Mouse (Mus musculus): ENCODE measurements around the gene Npr2.

Gene Npr2

DNA sequence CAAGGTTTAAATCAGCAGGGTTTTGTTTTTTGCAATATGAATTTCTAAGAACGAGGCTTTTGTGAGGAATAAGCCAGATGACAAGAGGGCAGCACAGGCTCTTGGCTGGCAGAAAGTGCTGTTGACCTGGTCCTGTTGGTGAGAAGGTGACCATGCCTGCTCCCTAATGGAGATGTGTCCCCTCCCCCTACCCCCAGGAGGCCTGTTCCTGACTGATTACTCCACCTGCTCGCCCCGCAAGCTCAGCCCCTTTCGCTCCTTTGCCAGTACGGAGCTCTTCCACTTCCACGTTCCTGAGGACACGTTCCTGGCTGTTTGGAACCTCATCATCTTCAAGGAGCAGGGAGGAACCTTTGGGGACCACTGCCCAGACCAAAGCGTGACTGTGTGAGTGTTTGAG lies 42.0 kb downstream of the Npr2 start:
- DNase-seq: no peak

DNA sequence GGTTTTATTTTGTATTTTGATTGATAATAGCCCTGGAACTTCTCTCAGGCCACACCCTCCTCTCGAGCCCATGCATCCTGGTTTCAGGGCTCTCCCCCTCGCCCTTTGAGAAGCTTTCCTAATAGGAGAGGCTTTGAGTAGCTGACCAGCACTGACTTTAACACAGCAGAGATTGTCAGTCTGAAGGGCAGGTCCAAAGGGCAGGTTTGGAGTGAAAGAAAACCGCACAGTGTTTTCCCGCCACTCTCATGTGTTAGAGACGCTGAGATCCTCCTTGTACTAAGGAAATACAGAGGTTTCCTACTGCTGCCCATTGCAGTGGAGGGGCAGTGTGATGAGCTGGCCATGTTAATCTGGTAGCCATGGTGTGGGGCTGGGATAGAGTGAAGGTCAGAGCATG lies 43.2 kb downstream of the Npr2 start:
- no peak for DNase-seq

DNA sequence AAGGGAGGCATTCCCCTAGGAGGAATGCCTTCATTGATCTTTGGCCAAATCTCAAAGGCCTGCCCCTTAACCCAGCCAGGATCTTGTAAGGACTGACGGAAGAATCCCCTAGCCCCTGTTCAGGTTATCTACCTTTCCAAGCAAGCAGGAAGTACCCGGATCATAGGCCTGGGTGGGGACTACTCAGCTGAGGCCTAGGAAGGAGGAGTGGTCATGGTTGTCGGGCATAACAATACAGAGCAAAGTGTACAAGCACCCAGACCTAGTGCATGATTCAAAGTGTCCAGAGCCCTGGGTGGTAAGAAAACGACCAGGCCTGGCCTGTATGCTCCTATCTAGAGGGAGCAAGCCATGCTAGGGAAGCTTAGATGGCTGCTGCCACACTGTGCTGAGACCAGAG lies 43.9 kb downstream of the Npr2 start:
- DNase-seq: no peak

DNA sequence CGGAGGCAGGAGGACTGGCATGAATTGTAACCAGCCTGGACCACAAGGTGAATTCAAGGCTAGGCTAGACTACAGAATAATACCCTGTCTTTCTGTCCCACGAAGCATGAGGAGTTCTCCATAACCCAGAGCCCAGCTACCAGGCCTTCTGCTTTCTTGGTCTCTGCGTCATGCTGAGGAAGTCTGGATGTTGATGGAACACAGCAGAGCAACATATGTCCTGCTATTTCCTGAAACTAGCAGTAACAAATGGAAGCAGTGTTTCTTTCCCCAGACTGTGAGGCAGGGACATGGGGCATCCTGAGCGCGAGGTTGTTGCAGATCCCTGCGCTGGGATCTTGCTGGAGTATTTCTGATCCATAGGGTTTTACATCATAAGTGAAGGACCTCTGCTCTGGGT lies 46.8 kb downstream of the Npr2 start:
- DNase-seq: no peak

DNA sequence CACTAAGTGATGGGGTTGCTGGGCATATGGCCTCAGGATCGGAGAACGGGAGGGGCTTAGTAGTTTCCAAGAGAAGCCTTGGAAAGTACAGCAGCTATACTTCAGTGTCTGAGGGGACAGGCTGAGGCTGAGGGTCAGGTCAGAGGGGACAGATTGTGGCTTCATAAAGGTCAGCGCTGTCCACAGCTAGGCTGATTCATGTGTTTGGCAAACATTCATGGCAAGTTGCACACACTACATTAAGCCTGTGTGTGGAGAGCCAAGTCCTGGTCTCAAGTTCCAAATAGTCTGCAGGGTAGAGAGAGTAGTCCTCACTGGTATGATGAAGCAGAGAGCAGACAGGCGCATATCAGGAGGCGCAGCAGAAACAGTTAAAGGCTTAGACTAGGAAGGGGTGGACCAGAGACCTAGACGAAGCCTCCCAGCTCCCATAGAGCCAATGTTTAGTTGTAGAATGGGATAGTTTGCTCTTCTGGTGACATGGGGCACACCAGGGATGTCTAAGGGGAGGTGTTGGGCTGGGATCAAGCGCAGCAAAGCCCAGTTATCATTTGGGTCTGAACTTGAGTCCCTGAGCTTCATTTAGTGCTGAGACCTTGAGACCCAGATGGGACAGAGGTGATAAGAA lies 47.8 kb downstream of the Npr2 start:
- no peak for DNase-seq

DNA sequence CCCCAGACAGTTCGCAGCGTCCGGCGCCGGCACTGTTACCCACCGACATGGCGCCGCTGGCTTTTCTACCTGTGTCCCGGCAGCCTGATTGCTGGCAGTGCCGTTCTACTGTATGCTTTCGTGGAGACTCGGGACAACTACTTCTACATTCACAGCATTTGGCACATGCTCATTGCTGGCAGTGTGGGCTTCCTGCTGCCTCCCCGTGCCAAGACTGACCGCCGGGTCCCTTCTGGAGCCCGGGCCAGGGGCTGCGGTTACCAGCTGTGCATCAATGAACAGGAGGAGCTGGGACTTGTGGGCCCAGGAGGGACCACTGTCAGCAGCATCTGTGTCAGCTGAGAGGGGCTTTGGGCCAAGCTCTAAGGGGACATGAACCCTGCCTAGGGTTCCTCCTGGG lies 58.3 kb downstream of the Npr2 start:
- DNase-seq: no peak

DNA sequence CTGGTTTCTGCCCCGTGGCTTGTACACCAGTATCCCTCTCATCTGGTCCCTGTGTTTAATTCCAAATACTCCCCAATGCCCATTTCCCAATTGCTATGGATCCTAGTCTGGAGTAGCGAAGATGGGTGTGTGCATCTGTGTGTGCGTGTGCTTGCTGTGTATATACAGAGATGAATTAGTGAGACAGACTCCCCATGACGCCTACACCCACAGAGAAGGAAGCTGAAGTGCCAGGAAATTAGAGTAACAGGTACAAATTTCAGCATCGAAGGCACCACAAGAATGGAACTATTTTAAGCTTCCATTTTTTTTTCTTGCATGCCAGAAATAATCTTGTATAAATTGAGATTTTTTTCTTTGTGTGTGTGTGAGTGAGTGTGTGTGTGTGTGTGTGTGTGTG lies 59.3 kb downstream of the Npr2 start:
- DNase-seq: no peak

DNA sequence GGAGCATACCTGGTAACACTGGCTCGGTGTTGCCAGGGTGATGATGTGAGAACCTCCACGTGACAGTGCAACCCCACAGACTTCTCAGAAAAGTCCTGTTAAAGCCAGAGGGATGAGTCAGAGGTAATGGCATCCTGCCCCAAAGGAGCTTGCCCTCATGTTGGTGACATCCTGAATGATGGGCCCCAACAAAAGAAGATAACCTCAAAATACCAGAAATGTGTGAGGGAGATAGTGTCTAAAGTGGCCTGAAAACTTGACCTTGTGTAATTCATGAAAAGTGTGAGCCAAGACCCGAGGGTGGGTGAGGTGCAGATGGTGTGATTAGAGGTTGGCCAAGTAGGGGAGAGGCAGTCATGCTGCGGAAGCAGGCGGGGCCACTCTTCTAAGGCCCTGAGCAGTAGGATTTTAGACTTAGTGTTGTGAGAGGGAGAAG lies 62.1 kb downstream of the Npr2 start:
- DNase-seq: no peak

DNA sequence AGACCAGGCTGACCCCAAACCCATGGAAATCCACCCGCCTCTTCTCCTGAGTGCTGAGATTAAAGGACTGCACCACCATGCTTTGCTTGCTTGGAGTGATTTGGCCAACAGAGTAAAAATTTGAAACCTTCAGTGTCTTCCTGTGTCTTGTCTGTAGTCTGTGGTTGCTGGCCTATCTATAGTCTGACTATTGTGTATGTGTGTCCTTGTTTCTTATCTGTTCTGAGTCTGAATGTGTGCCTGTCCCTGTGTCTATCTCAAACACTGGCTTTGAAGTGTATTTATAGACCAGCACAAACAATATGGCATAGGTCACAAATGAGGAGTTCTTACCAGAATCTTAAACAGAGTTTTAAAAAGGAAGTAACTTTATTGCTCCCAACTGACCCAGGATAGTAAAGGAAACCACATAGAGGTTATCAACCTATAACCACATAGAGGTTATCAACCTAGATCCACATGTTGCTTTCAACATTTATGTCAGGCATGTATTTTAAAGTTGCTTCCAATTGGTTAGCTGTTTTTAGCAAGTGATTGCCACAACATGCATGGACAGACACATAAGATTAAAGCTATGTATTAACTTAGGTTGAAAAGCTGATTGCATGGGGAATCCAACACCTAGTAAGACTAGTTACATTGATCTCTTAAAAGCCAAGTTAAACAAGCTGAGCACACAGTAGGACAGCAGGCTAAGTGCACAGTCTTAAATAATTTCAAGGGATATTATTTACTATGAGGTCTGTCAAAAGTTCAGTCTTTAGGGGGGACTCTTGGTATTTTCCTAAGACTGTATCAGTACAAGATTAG lies 62.9 kb downstream of the Npr2 start:
- DNase-seq: no peak

DNA sequence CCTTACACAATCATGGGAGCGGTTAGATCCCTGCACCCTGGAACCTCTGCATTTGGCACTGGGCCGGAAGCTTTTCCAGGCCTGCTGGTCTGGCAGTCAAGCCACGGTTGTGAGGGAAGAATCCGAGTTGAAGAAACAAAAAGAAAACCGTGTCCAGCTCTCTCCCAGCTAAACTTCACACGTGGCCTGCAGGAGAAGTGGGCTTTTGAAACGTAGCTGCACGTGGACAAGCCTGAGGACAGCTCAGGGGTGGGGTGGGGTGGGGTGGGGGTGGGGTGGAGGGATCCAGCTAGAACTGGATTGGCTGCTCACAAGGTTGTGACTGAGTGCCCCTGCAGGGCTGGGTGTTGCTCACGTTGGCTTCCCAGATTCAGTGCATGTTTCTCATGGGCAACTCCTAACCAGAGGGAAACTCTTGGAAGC lies 63.5 kb downstream of the Npr2 start:
- DNase-seq: no peak

DNA sequence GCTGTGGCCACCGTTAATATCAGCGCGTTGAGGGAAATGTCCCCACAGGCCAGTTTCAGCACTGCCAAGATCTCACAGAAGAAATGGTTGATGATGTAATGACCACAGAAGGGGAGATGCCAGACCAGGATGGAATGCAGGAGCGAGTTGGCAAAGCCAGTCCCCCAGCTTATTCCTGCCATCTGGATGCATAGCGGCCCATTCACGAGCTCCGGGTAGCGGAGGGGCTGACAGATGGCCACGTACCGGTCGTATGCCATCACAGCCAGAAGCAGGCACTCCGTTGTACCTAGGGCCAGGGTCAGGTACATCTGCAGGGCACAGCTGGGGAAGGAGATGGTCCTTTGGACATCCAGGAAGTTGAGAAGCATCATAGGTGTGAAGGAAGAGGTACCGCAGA lies 64.8 kb downstream of the Npr2 start:
- DNase-seq: no peak

DNA sequence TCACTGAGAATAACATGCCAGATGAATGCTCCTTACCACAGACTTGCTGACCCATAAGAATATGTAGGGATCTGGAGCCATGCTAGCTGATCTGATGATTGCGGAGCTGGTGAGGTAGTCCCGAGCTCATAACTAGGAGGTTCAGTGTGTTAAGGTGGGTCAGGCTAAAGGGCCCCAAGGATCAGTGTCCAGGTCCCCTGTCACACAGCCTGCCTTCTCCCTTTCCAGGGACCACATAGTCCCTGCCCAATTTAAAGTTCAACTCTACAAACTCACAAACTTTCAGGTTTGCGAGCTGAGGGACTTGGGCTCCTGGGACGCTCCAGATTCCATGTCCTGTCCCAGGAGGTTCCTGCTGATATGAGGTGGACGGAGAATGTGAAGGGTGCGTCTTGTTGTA lies 69.0 kb downstream of the Npr2 start, which contains the start of gene Olfr70:
Gene Olfr70 (minus strand): TSS at position 101 of the 400 bp plus-strand sequence.
- DNase-seq: no peak

Data from thymus, postnatal 4 days (tissue).